Mouse (Mus musculus) urinary bladder, postnatal 36 days (tissue): ENCODE results near the gene Olfr136.

Source experiments
- DNase-seq, 2 experiments: peaks; one replicate each; pipeline ENCODE4 v3.0.0; 2022; ENCODE audit warnings: low spot score in 2 of 2, mixed read lengths in 1 of 2

The Olfr136 gene

GRCm38 (mm10) chr17:38329531-38329930 lies at the start of gene Olfr136:
Gene Olfr136 (plus strand): TSS chr17:38329831.
- DNase-seq: no peak

GRCm38 (mm10) chr17:38307470-38307869 lies 22.2 kb upstream of the Olfr136 start, which contains the start of gene Olfr137:
Gene Olfr137 (minus strand): TSS chr17:38307570.
- no peak for DNase-seq
